Mouse (Mus musculus): ENCODE measurements around the gene Foxred1.

DNA sequence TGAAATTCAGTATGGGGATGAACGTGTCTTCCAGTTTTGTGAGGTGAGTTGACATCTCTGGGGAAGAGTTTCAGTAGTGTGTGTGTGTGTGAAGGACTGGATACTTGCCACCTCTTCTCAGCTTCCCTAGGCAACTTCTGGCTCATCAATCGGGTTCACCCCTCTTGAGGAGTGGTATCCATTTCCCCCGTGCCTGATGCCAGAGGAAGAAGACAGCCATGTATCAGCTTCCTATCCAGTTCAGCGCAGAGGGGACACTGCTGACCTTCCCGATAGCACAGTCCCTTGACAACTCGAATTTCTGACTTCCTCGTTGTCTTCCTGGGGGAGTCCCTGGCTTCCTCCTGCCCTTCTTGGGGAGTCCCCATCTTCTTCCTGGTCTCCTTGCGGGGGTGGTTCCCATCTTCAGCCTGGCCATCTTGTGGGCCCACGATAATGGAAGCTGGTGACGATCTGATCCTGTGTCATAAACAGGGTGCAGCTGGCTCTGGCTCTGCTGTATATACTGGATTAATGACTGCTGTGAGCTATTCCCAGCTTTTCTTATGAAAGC lies 23.4 kb downstream of the Foxred1 start:
- no peak for TF ChIP-seq GATA1 (IDR thresholded peaks at IDR 0.05; ENCODE audit: borderline replicate concordance, low read length)
- TF ChIP-seq FLI1 (IDR thresholded peaks at IDR 0.05; ENCODE audit: low read length) = no peak

All from megakaryocyte, embryonic 14.5 days (primary cell).